Mouse (Mus musculus): ENCODE measurements around the gene Ubn1. TPM values are rescaled to one million over a fixed set of nuclear protein-coding genes. Genes with fewer than 3 reads are reported as not detected.

Ubn1 gene
- polyA plus RNA-seq, 1 experiment: 13.8 TPM

GRCm38 (mm10) chr16:5049182-5049773, 579 bp upstream of the Ubn1 start:
- Histone ChIP-seq H3K27me3 (ENCODE audit: control insufficient read depth, insufficient read depth, insufficient read length) (no peaks in the 10 kb centered on the region), H3ac (ENCODE audit: control insufficient read depth, insufficient read length, low read depth) (peak overlapping the region; percentile 91), H3K79me2 (ENCODE audit: control insufficient read depth, insufficient read depth) (peaks cover 82% of the 10 kb centered on the region), H3K36me3 (ENCODE audit: control insufficient read depth, insufficient read depth) (peaks cover 50% of the 10 kb centered on the region), H3K4me3 (ENCODE audit: insufficient read depth, poor library complexity, severe bottlenecking) (peak overlapping the region; percentile 90), H3K79me3 (ENCODE audit: low read depth) (peaks cover 42% of the 10 kb centered on the region)
- TF ChIP-seq CEBPB (IDR thresholded peaks at IDR 0.05; ENCODE audit: low read depth) (no peak), MYOD1 (IDR thresholded peaks at IDR 0.05; ENCODE audit: control insufficient read depth, insufficient read length, low read depth) (no peak)

GRCm38 (mm10) chr16:5050251-5051110, 624 bp downstream of the Ubn1 start:
- Histone ChIP-seq H3K4me3 (ENCODE audit: insufficient read depth, poor library complexity, severe bottlenecking) (peak overlapping the region; percentile 90), H3K27me3 (ENCODE audit: control insufficient read depth, insufficient read depth, insufficient read length) (no peaks in the 10 kb centered on the region), H3K79me2 (ENCODE audit: control insufficient read depth, insufficient read depth) (peaks cover 79% of the 10 kb centered on the region), H3K36me3 (ENCODE audit: control insufficient read depth, insufficient read depth) (peaks cover 46% of the 10 kb centered on the region), H3ac (ENCODE audit: control insufficient read depth, insufficient read length, low read depth) (peak overlapping the region; percentile 91), H3K79me3 (ENCODE audit: low read depth) (peaks cover 44% of the 10 kb centered on the region)
- TF ChIP-seq CEBPB (IDR thresholded peaks at IDR 0.05; ENCODE audit: low read depth) (no peak), USF1 (IDR thresholded peaks at IDR 0.05; ENCODE audit: low read depth) (no peak), MYOD1 (IDR thresholded peaks at IDR 0.05; ENCODE audit: control insufficient read depth, insufficient read length, low read depth) (no peak), MYOG (IDR thresholded peaks at IDR 0.05; ENCODE audit: control insufficient read depth, extremely low read depth, insufficient read length) (no peak), FOSL1 (IDR thresholded peaks at IDR 0.05; ENCODE audit: insufficient read depth, low read length, poor library complexity, severe bottlenecking) (no peak), CTCF (IDR thresholded peaks at IDR 0.05; ENCODE audit: control insufficient read depth, insufficient read depth, insufficient read length) (no peak), MAX (IDR thresholded peaks at IDR 0.05) (no peak)

GRCm38 (mm10) chr16:5058114-5058513, 8.3 kb downstream of the Ubn1 start:
- Histone ChIP-seq H3K79me3 (ENCODE audit: low read depth) (peaks cover 10% of the 10 kb centered on the region), H3K4me3 (ENCODE audit: insufficient read depth, poor library complexity, severe bottlenecking) (no peak overlapping the region), H3K79me2 (ENCODE audit: control insufficient read depth, insufficient read depth) (peaks cover 37% of the 10 kb centered on the region), H3ac (ENCODE audit: control insufficient read depth, insufficient read length, low read depth) (no peak overlapping the region), H3K27me3 (ENCODE audit: control insufficient read depth, insufficient read depth, insufficient read length) (no peaks in the 10 kb centered on the region), H3K36me3 (ENCODE audit: control insufficient read depth, insufficient read depth) (peaks cover 74% of the 10 kb centered on the region)
- TF ChIP-seq MYOG (IDR thresholded peaks at IDR 0.05; ENCODE audit: control insufficient read depth, extremely low read depth, insufficient read length) (no peak), CEBPB (IDR thresholded peaks at IDR 0.05; ENCODE audit: low read depth) (no peak), MAX (IDR thresholded peaks at IDR 0.05) (peak; percentile 36), MYOD1 (IDR thresholded peaks at IDR 0.05; ENCODE audit: control insufficient read depth, insufficient read length, low read depth) (no peak), FOSL1 (IDR thresholded peaks at IDR 0.05; ENCODE audit: insufficient read depth, low read length, poor library complexity, severe bottlenecking) (no peak)

GRCm38 (mm10) chr16:5063472-5063871, 13.6 kb downstream of the Ubn1 start:
- Histone ChIP-seq H3K27me3 (ENCODE audit: control insufficient read depth, insufficient read depth, insufficient read length) (no peaks in the 10 kb centered on the region), H3K36me3 (ENCODE audit: control insufficient read depth, insufficient read depth) (peaks cover 84% of the 10 kb centered on the region), H3K79me3 (ENCODE audit: low read depth) (peaks cover 1% of the 10 kb centered on the region), H3K79me2 (ENCODE audit: control insufficient read depth, insufficient read depth) (peaks cover 12% of the 10 kb centered on the region), H3K4me3 (ENCODE audit: insufficient read depth, poor library complexity, severe bottlenecking) (no peak overlapping the region), H3ac (ENCODE audit: control insufficient read depth, insufficient read length, low read depth) (no peak overlapping the region)
- TF ChIP-seq CEBPB (IDR thresholded peaks at IDR 0.05; ENCODE audit: low read depth) (no peak), FOSL1 (IDR thresholded peaks at IDR 0.05; ENCODE audit: insufficient read depth, low read length, poor library complexity, severe bottlenecking) (no peak), MYOD1 (IDR thresholded peaks at IDR 0.05; ENCODE audit: control insufficient read depth, insufficient read length, low read depth) (no peak), CTCF (IDR thresholded peaks at IDR 0.05; ENCODE audit: control insufficient read depth, insufficient read depth, insufficient read length) (no peak), MAX (IDR thresholded peaks at IDR 0.05) (no peak), USF1 (IDR thresholded peaks at IDR 0.05; ENCODE audit: low read depth) (no peak), MYOG (IDR thresholded peaks at IDR 0.05; ENCODE audit: control insufficient read depth, extremely low read depth, insufficient read length) (no peak)

GRCm38 (mm10) chr16:5070321-5070720, 20.5 kb downstream of the Ubn1 start:
- Histone ChIP-seq H3K36me3 (ENCODE audit: control insufficient read depth, insufficient read depth) (peaks cover 80% of the 10 kb centered on the region), H3ac (ENCODE audit: control insufficient read depth, insufficient read length, low read depth) (no peak overlapping the region), H3K79me2 (ENCODE audit: control insufficient read depth, insufficient read depth) (no peaks in the 10 kb centered on the region), H3K27me3 (ENCODE audit: control insufficient read depth, insufficient read depth, insufficient read length) (no peaks in the 10 kb centered on the region), H3K79me3 (ENCODE audit: low read depth) (no peaks in the 10 kb centered on the region), H3K4me3 (ENCODE audit: insufficient read depth, poor library complexity, severe bottlenecking) (no peak overlapping the region)
- TF ChIP-seq CEBPB (IDR thresholded peaks at IDR 0.05; ENCODE audit: low read depth) (no peak), MYOD1 (IDR thresholded peaks at IDR 0.05; ENCODE audit: control insufficient read depth, insufficient read length, low read depth) (no peak), MAX (IDR thresholded peaks at IDR 0.05) (no peak), USF1 (IDR thresholded peaks at IDR 0.05; ENCODE audit: low read depth) (no peak), MYOG (IDR thresholded peaks at IDR 0.05; ENCODE audit: control insufficient read depth, extremely low read depth, insufficient read length) (no peak), CTCF (IDR thresholded peaks at IDR 0.05; ENCODE audit: control insufficient read depth, insufficient read depth, insufficient read length) (no peak), FOSL1 (IDR thresholded peaks at IDR 0.05; ENCODE audit: insufficient read depth, low read length, poor library complexity, severe bottlenecking) (no peak)
